Mouse (Mus musculus): ENCODE data around the gene Map3k4.
A peak's percentile ranks its signal among the peaks of the same experiment; 100 is the strongest.

- TF ChIP-seq CTCF (conservative IDR thresholded peaks at IDR 0.05 in 1 of 2, IDR thresholded peaks at IDR 0.05 in 1 of 2; ENCODE audit: low read depth in 2 of 2, low read length in 2 of 2) (no peak), UBTF (IDR thresholded peaks at IDR 0.05; ENCODE audit: low read depth, low read length) (no peak), HCFC1 (IDR thresholded peaks at IDR 0.05; ENCODE audit: low read depth, low read length) (no peak), ZC3H11A (IDR thresholded peaks at IDR 0.05; ENCODE audit: low read depth, low read length) (no peak), JUND (conservative IDR thresholded peaks at IDR 0.05; ENCODE audit: low read depth, low read length) (no peak), USF1 (IDR thresholded peaks at IDR 0.05; ENCODE audit: low read depth, low read length) (peak; percentile 76), MAX (IDR thresholded peaks at IDR 0.05; ENCODE audit: low read length) (no peak), TBP (conservative IDR thresholded peaks at IDR 0.05; ENCODE audit: low read depth, low read length) (no peak), MEF2A (IDR thresholded peaks at IDR 0.05; ENCODE audit: borderline replicate concordance, low read depth, low read length) (no peak), ZNF384 (IDR thresholded peaks at IDR 0.05; ENCODE audit: low read depth, low read length) (no peak), NRF1 (IDR thresholded peaks at IDR 0.05; ENCODE audit: low read depth, low read length) (no peak), ETS1 (conservative IDR thresholded peaks at IDR 0.05; ENCODE audit: low read depth, low read length) (no peak)
These were observed 115.1 kb downstream of the Map3k4 start for GRCm38 (mm10) chr17:12203414-12203897.
